ENCODE assay signal across 12 mouse cellular contexts in genomic region chr14:76489128-76489527, GRCm38 (mm10).
A peak's percentile ranks its signal among the peaks of the same experiment; 100 is the strongest.
DNase-seq lines count a peak whose midpoint lies in the region; ATAC-seq and TF ChIP-seq lines count a peak whose summit lies in the region.
"Had no signal": no experiment of that assay in that cellular context is flagged by ENCODE, and none has a peak within 500 bp of the region (broad histone marks: within the 10 kb centered on the region; RNA-seq: fewer than 3 reads in every experiment).

No protein-coding gene starts in this region.

- H3K4me1 ChIP-seq in lung, embryonic 15.5 days = peaks cover 18% of the 10 kb centered on the region
- H3K4me1 ChIP-seq in hindbrain, embryonic 16.5 days (ENCODE audit: control insufficient read depth, insufficient read depth, low read depth, low read length) = peaks cover 5% of the 10 kb centered on the region; the same call in 1 of the 2 replicates
- peaks cover 7% of the 10 kb centered on the region for H3K4me1 ChIP-seq in small intestine, adult 2 months (ENCODE audit: control insufficient read depth, insufficient read depth, insufficient read length, low read length)

- ATAC-seq in cerebellum, adult (ENCODE audit: insufficient number of reproducible peaks, low FRiP score, low TSS enrichment) = peak; percentile 46
- ATAC-seq in lung, embryonic 15.5 days (ENCODE audit: borderline replicate concordance, extremely low read depth, low FRiP score, low TSS enrichment) = peak; percentile 31; the same call in 1 of the 2 replicates
- peak; percentile 90 for ATAC-seq in hindbrain, embryonic 16.5 days

- H3K4me3 ChIP-seq in lung, embryonic 15.5 days = no peak overlapping the region
- no peak overlapping the region for H3K4me3 ChIP-seq in hindbrain, embryonic 16.5 days (ENCODE audit: low read length)
- peak overlapping the region; percentile 74 for H3K4me3 ChIP-seq in small intestine, adult 2 months (ENCODE audit: low read depth, low read length)
- H3K4me3 ChIP-seq in left cerebral cortex, adult 2 months = no peak overlapping the region
- H3K4me3 ChIP-seq: heart, embryonic 10.5 days had no signal

- intact Hi-C loops in heart, postnatal 10 days (cut with DNase I) = no loop called here
- intact Hi-C loops in left cerebral cortex, adult 2 months (cut with DNase I) = no loop called here

- 64% methylated on average over 2 of the region's 2 CpGs for WGBS in lung, embryonic 15.5 days
- WGBS in hindbrain, embryonic 16.5 days = 38% methylated on average over 2 of the region's 2 CpGs
- WGBS in small intestine, adult 2 months = 45% methylated on average over 2 of the region's 2 CpGs

- no peak for TF ChIP-seq POLR2A in small intestine, adult 2 months (IDR thresholded peaks at IDR 0.05; ENCODE audit: low read depth, low read length)

- no peak overlapping the region for H3K9ac ChIP-seq in lung, embryonic 15.5 days
- no peak overlapping the region for H3K9ac ChIP-seq in hindbrain, embryonic 16.5 days (ENCODE audit: low read depth, low read length)

- TF ChIP-seq CTCF in small intestine, adult 2 months (IDR thresholded peaks at IDR 0.05; ENCODE audit: extremely low read depth, insufficient read length, insufficient replicate concordance, low read depth, low read length) = no peak
- no peak for TF ChIP-seq CTCF in left cerebral cortex, adult 2 months (IDR thresholded peaks at IDR 0.05)

- no peak overlapping the region for H3K4me2 ChIP-seq in lung, embryonic 15.5 days
- H3K4me2 ChIP-seq in hindbrain, embryonic 16.5 days (ENCODE audit: low read length) = no peak overlapping the region

- no peaks in the 10 kb centered on the region; the same call in 1 of the 2 replicates for H3K36me3 ChIP-seq in lung, embryonic 15.5 days
- 0 out of 2 replicates have a peak, but pooled peaks cover 4% of the 10 kb centered on the region for H3K36me3 ChIP-seq in hindbrain, embryonic 16.5 days (ENCODE audit: control insufficient read depth, insufficient read depth, low read length)
- peaks cover 5% of the 10 kb centered on the region for H3K36me3 ChIP-seq in small intestine, adult 2 months (ENCODE audit: control insufficient read depth, insufficient read depth, low read length)

- peak overlapping the region; percentile 8 for H3K27ac ChIP-seq in lung, embryonic 15.5 days
- peak overlapping the region; percentile 14; the same call in 1 of the 2 replicates for H3K27ac ChIP-seq in hindbrain, embryonic 16.5 days (ENCODE audit: low read depth, low read length)
- peak overlapping the region; percentile 91 for H3K27ac ChIP-seq in small intestine, adult 2 months (ENCODE audit: insufficient read depth, low read depth, low read length)
- no peak overlapping the region for H3K27ac ChIP-seq in left cerebral cortex, adult 2 months
- H3K27ac ChIP-seq: heart, embryonic 10.5 days had no signal

- H3K27me3 ChIP-seq in lung, embryonic 15.5 days = no peaks in the 10 kb centered on the region
- H3K27me3 ChIP-seq in hindbrain, embryonic 16.5 days (replicated peaks; ENCODE audit: control insufficient read depth, insufficient read depth, low read length) = no peaks in the 10 kb centered on the region
- no peaks in the 10 kb centered on the region for H3K27me3 ChIP-seq in small intestine, adult 2 months (ENCODE audit: control insufficient read depth, insufficient read depth, low read length)

- H3K9me3 ChIP-seq in lung, embryonic 15.5 days = no peaks in the 10 kb centered on the region
- no peaks in the 10 kb centered on the region for H3K9me3 ChIP-seq in hindbrain, embryonic 16.5 days (ENCODE audit: control insufficient read depth, low read length)
- H3K9me3 ChIP-seq: heart, embryonic 10.5 days had no signal

- no peak for DNase-seq in cerebellum, adult 8-10 months
- DNase-seq in lung, adult 18-20 months = no peak
- DNase-seq in heart, postnatal 10 days = no peak
- DNase-seq in left cerebral cortex, adult 2 months (ENCODE audit: extremely low spot score in 1 of 2, low spot score in 2 of 2) = no peak
- DNase-seq: adrenal gland, postnatal 10 days; kidney, adult 2 months; thymus, postnatal 36 days had no signal

Comparison
In these comparisons a context has a peak if more than half of its experiments do, and no peak if none do; other contexts are left out.
1. ATAC-seq: peak in every context shown above with its lines; median percentile 90 in hindbrain, embryonic 16.5 days; 46 in cerebellum, adult; 31 in lung, embryonic 15.5 days.